Mouse (Mus musculus) embryonic facial prominence, embryonic 10.5 days (tissue): ENCODE data around the gene Hoxa6. TPM values are rescaled to one million over a fixed set of nuclear protein-coding genes. Genes with fewer than 3 reads are reported as not detected.

Experiments
- DNase-seq: peaks from one replicate; pipeline ENCODE4 v3.0.0-alpha.2; 2017; ENCODE audit warnings: low spot score
- H3K27ac ChIP-seq: fragments of 300-500 bp; sonication (generic); replicated peaks from 2 replicates; pipeline ENCODE4 v1.5.1; 2016; ENCODE audit warnings: mild to moderate bottlenecking
- H3K27me3 ChIP-seq: fragments of 300-500 bp; sonication (generic); replicated peaks from 2 replicates; pipeline ENCODE4 v1.6.1; 2016; ENCODE audit warnings: low read depth, mild to moderate bottlenecking; ENCODE audit not compliant: poor library complexity, severe bottlenecking
- H3K36me3 ChIP-seq: fragments of 300-500 bp; sonication (generic); replicated peaks from 2 replicates; pipeline ENCODE4 v1.6.1; 2016; ENCODE audit warnings: mild to moderate bottlenecking, moderate library complexity
- H3K4me1 ChIP-seq: fragments of 300-500 bp; sonication (generic); 2 replicates; pipeline ENCODE4 v1.6.1; 2016
- H3K4me3 ChIP-seq: fragments of 300-500 bp; sonication (generic); 2 replicates; pipeline ENCODE4 v1.5.1; 2016; ENCODE audit warnings: mild to moderate bottlenecking, moderate library complexity
- H3K9me3 ChIP-seq: fragments of 300-500 bp; sonication (generic); 2 replicates; pipeline ENCODE4 v1.6.1; 2016; ENCODE audit warnings: mild to moderate bottlenecking
- WGBS: fragments of 180-500 bp; shearing (Covaris S2); methylation state at CpG from one replicate; pipeline ENCODE4 v1.1.7; 2016; 5-methylcytosine and 5-hydroxymethylcytosine counted together
- polyA plus RNA-seq: library from polyadenylated mRNA; unstranded; fragments of >200 nt; fragmentation: Nextera tagmentation; extraction: Ambion mirVana; gene quantifications from 2 replicates; pipeline ENCODE4 v1.2.1, GENCODE M21; 2016

The Hoxa6 gene
- polyA plus RNA-seq, 1 experiment from 2014 or later = not detected

DNA sequence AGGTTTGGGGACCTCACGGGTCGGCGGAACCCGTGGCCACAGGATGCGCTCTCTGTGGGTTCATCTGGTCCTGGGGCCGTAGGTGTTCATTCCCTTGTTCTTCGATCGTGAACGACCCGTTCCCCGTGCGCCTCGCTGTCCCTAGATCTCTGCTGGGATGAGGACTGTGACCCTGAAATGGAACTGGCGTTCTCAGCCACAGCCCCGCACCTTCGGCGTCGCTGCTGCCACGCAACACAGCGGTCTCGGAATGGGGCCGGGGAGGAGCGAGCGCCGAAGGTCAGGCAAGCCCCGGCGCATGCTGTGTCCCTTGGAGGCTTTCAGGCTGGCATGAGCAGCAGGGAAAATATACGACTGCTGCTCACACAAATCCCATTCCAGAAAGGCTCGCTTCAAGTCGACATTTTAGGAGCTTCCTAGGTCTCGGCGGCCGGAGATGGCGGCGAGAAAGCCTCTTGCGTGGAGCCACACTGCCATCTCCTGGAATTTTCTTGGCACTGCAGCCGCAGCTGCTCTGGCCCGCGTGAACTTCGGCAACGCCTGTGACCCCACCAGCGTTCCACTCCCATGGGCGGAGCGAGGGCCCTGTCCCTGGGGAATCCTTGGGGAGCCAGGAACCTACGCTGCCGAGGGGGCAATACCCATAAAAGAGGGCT, 12.9 kb upstream of the Hoxa6 start, which contains the start of gene Hoxa7:
TSS of gene Hoxa7 (minus strand) at position 518 of the 656 bp plus-strand sequence.
- H3K27ac ChIP-seq = no peak within 1 kb of the TSS
- peak within 1 kb of the TSS; percentile 57 for H3K4me3 ChIP-seq
- no peaks in the 10 kb centered on the region for H3K9me3 ChIP-seq
- H3K36me3 ChIP-seq = no peaks in the 10 kb centered on the region
- H3K4me1 ChIP-seq = peaks cover 25% of the 10 kb centered on the region
- DNase-seq = peak; percentile 90
- under 1% methylated on average over 46 of the region's 46 CpGs for WGBS
- H3K27me3 ChIP-seq = peaks cover 100% of the 10 kb centered on the region

DNA sequence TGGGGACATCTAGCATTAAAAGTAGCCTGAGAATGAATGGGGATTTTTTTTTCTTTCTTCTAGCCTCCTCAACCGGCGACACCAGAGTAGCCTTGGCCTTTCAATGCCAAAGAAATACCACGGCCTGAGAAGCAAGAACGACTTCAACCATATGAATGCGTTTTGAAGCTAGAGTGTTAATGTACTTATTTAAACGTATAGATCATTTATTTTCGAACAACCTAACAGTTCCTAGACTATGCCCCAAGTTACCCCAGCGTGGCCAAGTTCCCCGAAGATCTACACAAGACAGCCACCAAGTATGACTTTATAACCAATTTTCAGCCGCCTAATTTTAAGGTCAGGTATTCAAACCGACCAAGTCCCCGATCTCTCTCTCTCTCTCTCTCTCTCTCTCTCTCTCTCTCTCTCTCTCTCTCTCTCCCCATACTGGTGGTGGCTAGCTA, 12.4 kb upstream of the Hoxa6 start:
- no peak for DNase-seq
- no peaks in the 10 kb centered on the region for H3K9me3 ChIP-seq
- 7% methylated on average over 12 of the region's 12 CpGs for WGBS
- no peak overlapping the region for H3K27ac ChIP-seq
- no peaks in the 10 kb centered on the region for H3K36me3 ChIP-seq
- peaks cover 24% of the 10 kb centered on the region for H3K4me1 ChIP-seq
- peaks cover 100% of the 10 kb centered on the region for H3K27me3 ChIP-seq
- H3K4me3 ChIP-seq = peak overlapping the region; percentile 57

DNA sequence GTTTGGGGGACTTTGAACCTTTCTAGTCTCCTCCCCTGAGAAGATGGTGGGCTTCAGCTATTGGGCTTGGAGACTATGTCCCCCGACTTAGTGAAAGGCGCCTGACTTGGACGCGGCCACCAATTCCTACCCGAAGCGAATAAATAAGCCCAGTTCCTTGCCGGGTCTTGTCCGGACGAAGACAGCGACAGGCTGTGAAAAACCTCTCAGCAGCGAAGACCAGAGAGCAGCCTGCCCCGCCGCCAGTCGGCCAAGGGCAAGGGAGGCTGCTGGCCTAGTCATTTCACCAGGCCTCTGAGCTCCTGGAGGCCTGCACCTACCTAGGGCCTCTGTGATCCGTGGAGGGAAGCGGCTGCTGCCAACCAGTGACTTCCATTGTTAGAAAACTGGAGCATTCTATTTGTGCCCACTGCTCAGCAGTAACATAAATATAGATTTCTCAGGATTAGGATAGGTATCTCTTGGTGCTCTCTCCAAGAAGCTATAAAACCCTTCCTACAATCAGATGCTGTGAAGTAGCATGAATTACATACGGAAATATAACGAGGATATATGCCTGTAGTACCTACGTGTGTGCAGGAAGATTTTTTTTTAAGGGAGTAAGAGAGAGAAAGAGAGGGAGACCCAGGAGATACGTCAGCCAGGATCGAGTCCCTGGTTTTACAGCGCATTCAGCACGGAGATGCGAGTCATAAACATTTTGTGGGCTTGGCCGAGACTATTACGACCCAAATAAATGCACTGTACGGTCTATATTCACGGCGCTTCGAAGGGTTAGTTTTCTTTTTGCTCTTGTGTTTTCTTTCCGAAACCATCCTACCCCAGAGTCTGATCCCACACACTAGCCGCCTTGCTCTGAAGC, 11.7 kb upstream of the Hoxa6 start:
- peaks cover 22% of the 10 kb centered on the region for H3K4me1 ChIP-seq
- H3K27me3 ChIP-seq = peaks cover 100% of the 10 kb centered on the region
- no peaks in the 10 kb centered on the region for H3K36me3 ChIP-seq
- no peak overlapping the region for H3K4me3 ChIP-seq
- H3K27ac ChIP-seq = no peak overlapping the region
- WGBS = 10% methylated on average over 32 of the region's 32 CpGs
- peak; percentile 67 for DNase-seq
- H3K9me3 ChIP-seq = no peaks in the 10 kb centered on the region

DNA sequence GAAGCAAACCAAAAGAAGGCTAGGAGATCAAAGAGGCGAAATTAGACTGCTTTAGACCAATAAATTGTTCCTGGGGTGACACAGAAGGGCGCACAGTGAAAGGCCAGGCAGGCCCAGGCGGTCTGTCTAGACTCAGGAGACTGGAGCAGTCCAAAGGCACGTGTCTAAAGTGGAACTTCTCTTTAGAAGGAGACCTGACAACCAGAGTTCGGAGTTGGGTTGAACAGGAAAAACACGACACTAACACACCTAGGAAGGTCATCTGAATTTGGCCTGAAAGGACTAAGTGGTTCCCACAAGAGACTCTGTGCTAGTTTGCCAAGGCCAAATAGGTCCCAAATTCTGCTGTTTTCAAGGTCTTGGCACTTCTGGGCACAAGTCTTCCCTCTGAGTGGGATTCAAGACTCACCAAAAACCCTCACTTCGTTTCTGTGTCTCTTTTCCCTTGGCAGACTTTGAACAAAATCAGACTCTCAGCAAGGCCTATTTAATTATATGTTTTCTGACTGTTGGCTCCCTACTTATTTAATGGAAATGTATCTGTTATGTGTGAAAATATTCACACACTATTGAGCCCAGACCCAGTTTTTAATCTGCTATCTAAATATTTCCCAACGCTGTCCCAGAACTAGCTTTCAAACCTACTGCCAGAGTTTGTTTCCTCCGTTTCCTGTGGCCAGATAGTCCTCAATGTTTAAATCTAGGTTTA, 10.9 kb upstream of the Hoxa6 start:
- no peaks in the 10 kb centered on the region for H3K9me3 ChIP-seq
- WGBS = 19% methylated on average over 9 of the region's 9 CpGs
- H3K4me1 ChIP-seq = peaks cover 22% of the 10 kb centered on the region
- H3K4me3 ChIP-seq = no peak overlapping the region
- no peak for DNase-seq
- peaks cover 100% of the 10 kb centered on the region for H3K27me3 ChIP-seq
- no peak overlapping the region for H3K27ac ChIP-seq
- H3K36me3 ChIP-seq = no peaks in the 10 kb centered on the region

DNA sequence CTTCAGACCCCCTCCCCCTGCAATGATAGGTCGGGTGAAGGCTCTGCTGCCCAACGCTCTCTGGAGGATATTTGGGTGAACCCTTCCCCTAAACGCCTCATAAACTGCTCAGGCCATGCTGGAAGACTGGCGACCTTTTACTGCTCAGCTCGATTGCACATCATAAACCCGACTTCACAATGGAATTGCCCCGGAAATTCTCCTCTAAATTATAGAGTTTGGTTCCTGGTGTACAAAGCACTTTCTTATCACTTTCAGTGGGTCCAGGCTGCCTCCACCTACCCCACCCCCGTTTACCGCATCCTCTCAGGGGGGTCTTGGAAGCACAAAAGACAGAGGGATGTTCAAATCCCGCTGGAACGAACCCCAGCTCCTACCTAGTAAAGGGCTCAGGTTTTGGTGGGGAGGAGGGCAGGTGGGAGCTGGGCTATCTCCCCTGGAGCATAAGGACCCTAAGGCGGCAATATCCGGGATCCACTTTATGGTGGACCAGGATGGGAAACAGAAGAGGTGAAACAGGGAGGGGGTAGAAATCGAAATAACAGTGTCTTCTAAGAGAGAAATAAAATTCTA, 10.2 kb upstream of the Hoxa6 start:
- no peaks in the 10 kb centered on the region for H3K9me3 ChIP-seq
- no peak overlapping the region for H3K4me3 ChIP-seq
- 8% methylated on average over 14 of the region's 14 CpGs for whole genome bisulfite sequencing
- H3K4me1 ChIP-seq = peaks cover 22% of the 10 kb centered on the region
- no peak overlapping the region for H3K27ac ChIP-seq
- H3K27me3 ChIP-seq = peaks cover 100% of the 10 kb centered on the region
- H3K36me3 ChIP-seq = no peaks in the 10 kb centered on the region
- no peak for DNase-seq

DNA sequence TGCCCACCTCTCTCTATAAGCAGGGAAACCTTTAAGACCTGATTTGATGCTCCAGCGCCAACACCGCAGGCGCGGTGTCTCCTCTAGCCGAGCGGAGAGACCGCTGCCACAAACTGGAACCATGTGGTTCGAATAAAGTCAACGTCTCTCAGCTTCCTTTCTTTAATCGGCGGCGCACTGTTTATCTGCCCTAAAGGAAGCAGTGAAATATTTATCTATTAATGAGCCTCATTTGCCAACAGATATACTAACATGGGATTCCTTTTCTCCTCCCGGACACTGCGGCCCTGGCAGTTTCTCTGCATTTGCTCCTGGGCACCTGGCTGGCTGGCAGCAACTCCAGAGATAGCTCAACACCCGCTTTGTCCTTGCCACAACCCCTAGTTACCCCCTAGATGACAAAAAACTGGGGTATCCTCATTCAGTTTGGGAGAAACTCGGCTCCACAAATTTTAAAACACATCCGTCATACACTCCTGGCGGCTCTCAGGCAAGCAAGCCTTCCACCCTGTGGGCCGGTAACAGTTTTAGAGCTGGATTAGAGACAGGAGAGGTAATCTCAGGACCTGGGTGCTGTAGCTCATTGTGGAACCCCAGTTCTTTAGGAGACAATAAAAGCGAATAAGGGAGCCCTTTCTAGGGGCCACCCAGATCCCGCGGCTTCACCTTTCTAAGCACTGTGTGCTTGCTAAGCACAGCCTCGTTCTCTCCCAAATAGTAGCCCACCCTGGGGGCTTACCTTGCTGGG, 9.5 kb upstream of the Hoxa6 start:
- no peak for DNase-seq
- Histone ChIP-seq H3K27me3 (peaks cover 100% of the 10 kb centered on the region), H3K27ac (no peak overlapping the region), H3K4me3 (peak overlapping the region; percentile 43), H3K36me3 (no peaks in the 10 kb centered on the region), H3K4me1 (peaks cover 23% of the 10 kb centered on the region), H3K9me3 (no peaks in the 10 kb centered on the region)
- WGBS = 4% methylated on average over 23 of the region's 23 CpGs

DNA sequence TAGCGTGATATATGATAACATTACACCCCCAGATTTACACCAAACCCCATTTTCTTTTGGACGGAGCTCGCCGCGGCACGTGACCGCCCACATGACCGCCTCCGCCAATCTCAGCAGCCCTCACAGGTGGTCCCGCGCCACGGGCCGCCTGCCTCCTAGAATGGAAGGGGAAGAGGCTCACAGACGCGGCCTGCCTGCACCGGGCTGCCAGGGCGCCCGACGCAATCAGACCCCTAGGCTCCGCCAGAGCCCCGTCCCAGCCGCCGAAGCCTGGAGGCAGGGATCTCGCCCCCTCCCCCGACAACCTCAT, 8.9 kb upstream of the Hoxa6 start:
- H3K36me3 ChIP-seq = no peaks in the 10 kb centered on the region
- 0% methylated on average over 25 of the region's 25 CpGs for WGBS
- peak overlapping the region; percentile 43 for H3K4me3 ChIP-seq
- peaks cover 100% of the 10 kb centered on the region for H3K27me3 ChIP-seq
- peak; percentile 87 for DNase-seq
- H3K9me3 ChIP-seq = no peaks in the 10 kb centered on the region
- H3K27ac ChIP-seq = no peak overlapping the region
- peaks cover 25% of the 10 kb centered on the region for H3K4me1 ChIP-seq

DNA sequence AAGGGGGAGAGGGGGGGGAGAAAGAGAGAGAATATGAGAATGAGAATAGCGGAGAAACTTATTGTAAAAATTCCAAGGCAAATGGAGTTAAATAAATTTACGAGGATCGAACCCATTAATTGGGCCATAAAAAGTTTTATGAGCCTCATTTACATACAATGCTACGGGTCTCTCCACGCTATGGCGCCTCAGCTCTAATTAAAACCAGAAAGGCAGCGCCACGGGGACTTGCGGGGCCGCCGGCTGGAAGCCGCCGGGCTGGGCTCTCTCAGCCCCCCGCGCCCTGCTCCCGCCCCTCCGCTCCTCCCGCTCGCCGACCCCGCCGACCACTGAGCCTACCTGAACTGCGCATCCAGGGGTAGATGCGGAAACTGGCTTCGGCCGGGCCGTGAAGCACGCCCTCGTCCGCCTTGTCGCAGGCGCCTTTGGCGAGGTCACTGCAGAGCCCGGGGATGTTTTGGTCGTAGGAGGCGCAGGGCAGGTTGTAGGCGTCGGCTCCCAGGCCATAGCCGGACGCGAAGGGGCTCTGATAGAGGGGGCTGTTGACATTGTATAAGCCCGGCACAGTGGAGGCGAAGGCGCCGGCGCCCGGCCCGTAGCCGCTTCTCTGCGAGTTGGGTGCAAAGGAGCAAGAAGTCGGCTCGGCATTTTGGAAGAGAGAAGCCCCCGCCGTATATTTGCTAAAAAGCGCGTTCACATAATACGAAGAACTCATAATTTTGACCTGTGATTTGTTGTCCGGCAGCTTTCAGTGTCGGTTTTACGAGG, 8.4 kb upstream of the Hoxa6 start:
- H3K27ac ChIP-seq = no peak overlapping the region
- H3K4me3 ChIP-seq = peak overlapping the region; percentile 43
- H3K27me3 ChIP-seq = peaks cover 100% of the 10 kb centered on the region
- H3K9me3 ChIP-seq = no peaks in the 10 kb centered on the region
- no peak for DNase-seq
- peaks cover 25% of the 10 kb centered on the region for H3K4me1 ChIP-seq
- WGBS = 2% methylated on average over 60 of the region's 60 CpGs
- no peaks in the 10 kb centered on the region for H3K36me3 ChIP-seq

DNA sequence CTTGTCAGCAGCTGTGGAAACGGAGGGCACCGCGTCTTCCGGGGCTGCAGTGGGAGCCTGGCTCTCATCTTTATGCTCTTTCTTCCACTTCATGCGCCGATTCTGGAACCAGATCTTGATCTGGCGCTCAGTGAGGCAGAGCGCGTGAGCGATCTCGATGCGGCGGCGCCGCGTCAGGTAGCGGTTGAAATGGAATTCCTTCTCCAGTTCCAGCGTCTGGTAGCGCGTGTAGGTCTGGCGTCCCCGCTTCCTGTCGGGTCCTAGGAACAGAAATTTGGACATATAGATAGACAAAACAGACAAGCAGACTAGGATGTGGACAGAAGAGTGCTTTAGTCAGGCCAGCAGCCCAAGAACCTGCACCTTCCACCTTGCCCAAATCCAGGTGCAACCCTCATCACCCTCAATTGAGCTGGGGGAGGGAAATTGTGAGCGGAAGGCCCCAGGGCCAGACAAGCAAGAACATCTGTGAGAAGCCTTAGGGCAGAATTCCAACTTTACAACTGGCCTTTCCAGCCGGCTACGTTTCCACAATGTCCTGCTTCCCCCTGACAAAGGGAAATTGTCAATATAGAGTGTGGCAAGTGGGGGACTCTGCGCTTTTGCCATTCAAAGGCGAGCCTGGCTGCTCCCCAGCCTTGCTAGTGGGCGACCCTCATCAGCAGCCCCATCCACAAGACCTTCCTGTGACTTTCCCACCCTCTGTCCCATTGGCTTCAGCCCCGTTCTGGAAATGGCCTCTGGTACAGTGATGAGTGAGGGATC, 7.4 kb upstream of the Hoxa6 start:
- no peaks in the 10 kb centered on the region for H3K9me3 ChIP-seq
- DNase-seq = no peak
- H3K27ac ChIP-seq = no peak overlapping the region
- under 1% methylated on average over 30 of the region's 30 CpGs for WGBS
- H3K27me3 ChIP-seq = peaks cover 100% of the 10 kb centered on the region
- no peak overlapping the region; the same call in 1 of the 2 replicates for H3K4me3 ChIP-seq
- H3K36me3 ChIP-seq = no peaks in the 10 kb centered on the region
- H3K4me1 ChIP-seq = peaks cover 17% of the 10 kb centered on the region

DNA sequence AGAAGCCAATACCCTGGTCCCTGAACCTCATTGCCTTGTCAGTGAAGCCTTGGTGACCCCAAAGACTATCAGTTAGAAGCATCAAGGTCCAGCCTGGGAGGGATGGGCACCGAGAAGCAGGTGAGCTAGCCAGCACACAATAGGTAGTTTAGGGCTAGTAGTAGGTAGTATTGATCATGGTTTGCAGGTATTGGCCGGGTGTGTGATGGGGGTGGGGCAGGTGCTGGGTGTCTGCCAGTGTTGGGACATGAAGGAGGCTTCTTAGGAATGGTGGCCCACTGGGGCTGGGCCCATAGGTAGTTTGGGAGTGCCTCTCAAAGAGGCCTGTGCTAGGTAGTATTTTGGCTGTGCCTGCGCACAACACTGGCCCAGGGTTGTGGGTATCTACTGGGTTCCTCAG, 6.5 kb upstream of the Hoxa6 start:
- peaks cover 100% of the 10 kb centered on the region for H3K27me3 ChIP-seq
- no peak overlapping the region for H3K4me3 ChIP-seq
- H3K9me3 ChIP-seq = no peaks in the 10 kb centered on the region
- DNase-seq = no peak
- peaks cover 17% of the 10 kb centered on the region for H3K4me1 ChIP-seq
- H3K27ac ChIP-seq = no peak overlapping the region
- no peaks in the 10 kb centered on the region for H3K36me3 ChIP-seq
- 8% methylated on average over 3 of the region's 3 CpGs for WGBS

DNA sequence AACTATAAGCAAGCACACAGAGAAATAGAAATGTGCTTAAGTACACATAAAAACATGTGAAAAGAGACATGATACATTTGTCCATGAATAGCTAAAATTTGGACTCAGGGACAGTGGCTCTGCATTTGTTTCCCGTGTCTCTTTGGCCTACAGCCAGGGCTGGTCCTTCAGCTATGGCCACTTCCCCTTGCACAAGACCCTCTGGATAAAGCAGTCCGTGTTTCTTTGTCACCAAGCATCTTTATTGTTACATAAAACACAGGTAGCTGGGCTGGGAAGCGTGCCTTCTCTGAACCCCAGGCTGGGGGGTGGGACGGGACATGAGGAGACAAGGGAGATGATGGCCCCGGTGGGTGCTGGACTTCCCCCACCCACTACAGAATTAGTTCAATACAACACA, 5.7 kb upstream of the Hoxa6 start:
- Histone ChIP-seq H3K9me3 (no peaks in the 10 kb centered on the region), H3K27me3 (peaks cover 100% of the 10 kb centered on the region), H3K27ac (no peak overlapping the region), H3K36me3 (no peaks in the 10 kb centered on the region), H3K4me3 (no peak overlapping the region), H3K4me1 (peaks cover 17% of the 10 kb centered on the region)
- DNase-seq = no peak
- WGBS = 10% methylated on average over 5 of the region's 5 CpGs
